Comparison of ENCODE assay signal across 7 mouse cellular contexts in the genomic region with DNA sequence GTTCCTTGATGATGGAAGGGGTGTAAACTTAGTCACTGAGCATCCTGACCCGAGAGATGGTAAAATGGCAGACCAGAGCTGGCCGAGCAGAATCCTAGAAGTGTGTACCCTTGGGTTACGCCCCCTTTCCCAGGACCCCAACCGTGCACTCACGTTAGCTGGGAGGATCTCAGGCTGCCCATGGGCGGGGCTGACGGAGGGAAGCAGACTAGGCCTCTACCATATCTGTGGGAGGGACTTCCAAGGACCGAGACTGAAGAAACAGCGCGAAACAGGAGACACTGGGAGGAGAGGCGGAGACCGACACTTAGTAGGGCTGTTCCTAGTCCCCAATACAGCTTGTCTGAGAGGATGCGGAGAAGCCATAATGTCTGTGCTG. TPM values are rescaled to one million over a fixed set of nuclear protein-coding genes. Genes with fewer than 3 reads are reported as not detected.
DNase-seq lines count a peak whose midpoint lies in the region; ATAC-seq and TF ChIP-seq lines count a peak whose summit lies in the region.

No protein-coding gene starts in this region.

- DNase-seq in ES-E14 (ENCODE audit: low read depth, low spot score), result peak; percentile 68
- peak; percentile 50 for DNase-seq in heart, postnatal 4 days
- peak; percentile 34 for DNase-seq in liver, embryonic 13.5 days
- peak; percentile 45 for DNase-seq in neural tube, embryonic 10.5 days (ENCODE audit: extremely low spot score, low spot score)
- DNase-seq in gastrocnemius, adult 8-10 months (ENCODE audit: low spot score in 2 of 2), result no peak
- no peak for DNase-seq in cerebellum, adult 9-10 months

- peaks cover 0 to 22% of the 10 kb centered on the region in 2 experiments; a peak in 2 of 4 replicates for H3K4me1 ChIP-seq in ES-E14 (ENCODE audit: control insufficient read depth in 2 of 2, insufficient read depth in 2 of 2, low read length in 2 of 2, poor library complexity in 1 of 2)
- H3K4me1 ChIP-seq in bone marrow, adult 2 months (ENCODE audit: control insufficient read depth, insufficient read depth, low read length), result peaks cover 3% of the 10 kb centered on the region; the same call in 1 of the 2 replicates
- peaks cover 42% of the 10 kb centered on the region for H3K4me1 ChIP-seq in liver, embryonic 13.5 days (replicated peaks)

- no peaks in the 10 kb centered on the region for H3K9me3 ChIP-seq in ES-E14 (ENCODE audit: control insufficient read depth, insufficient read depth, low read depth, low read length)
- H3K9me3 ChIP-seq in liver, embryonic 13.5 days (replicated peaks), result no peaks in the 10 kb centered on the region

- H3K36me3 ChIP-seq in ES-E14 (ENCODE audit: control insufficient read depth, insufficient read depth, low read length, poor library complexity, severe bottlenecking), result peaks cover 11% of the 10 kb centered on the region
- peaks cover 9% of the 10 kb centered on the region for H3K36me3 ChIP-seq in liver, embryonic 13.5 days

- no peak for TF ChIP-seq CTCF in bone marrow, adult 2 months (IDR thresholded peaks at IDR 0.05; ENCODE audit: control insufficient read depth, insufficient read depth, low read length)

- peak overlapping the region; percentile 9; the same call in 1 of the 2 replicates for H3K27ac ChIP-seq in ES-E14 (ENCODE audit: insufficient read depth, low read depth, low read length, poor library complexity, severe bottlenecking)
- no peak overlapping the region for H3K27ac ChIP-seq in bone marrow, adult 2 months (ENCODE audit: control insufficient read depth, insufficient read depth, low read depth, low read length, poor library complexity)
- no peak overlapping the region for H3K27ac ChIP-seq in liver, embryonic 13.5 days

- peak; percentile 22; the same call in 1 of the 2 replicates for ATAC-seq in liver, embryonic 13.5 days (ENCODE audit: low read depth)

- in situ Hi-C loops in ES-E14 (cut with MboI; ENCODE audit: low sequenced_read_pairs in 2 of 2, unreplicated experiment in 2 of 2), result no loop called here

- WGBS in bone marrow, adult 2 months, result 4% methylated on average over 13 of the region's 13 CpGs
- WGBS in liver, embryonic 13.5 days (ENCODE audit: insufficient replicate concordance), result 3% methylated on average over 13 of the region's 13 CpGs

- H3K27me3 ChIP-seq in liver, embryonic 13.5 days, result peaks cover 76% of the 10 kb centered on the region

- peak overlapping the region; percentile 75 for H3K4me2 ChIP-seq in liver, embryonic 13.5 days

- no peak for TF ChIP-seq POLR2A in bone marrow, adult 2 months (IDR thresholded peaks at IDR 0.05; ENCODE audit: borderline replicate concordance, control insufficient read depth, low read depth, low read length)

- H3K4me3 ChIP-seq in ES-E14 (ENCODE audit: insufficient read depth in 1 of 2, low read depth in 1 of 2, low read length in 2 of 2, poor library complexity in 1 of 2, severe bottlenecking in 1 of 2), result peak overlapping the region; percentile 79 to 80
- peak overlapping the region; percentile 52 for H3K4me3 ChIP-seq in bone marrow, adult 2 months (replicated peaks; ENCODE audit: control insufficient read depth, low read depth, low read length)
- H3K4me3 ChIP-seq in liver, embryonic 13.5 days (replicated peaks), result peak overlapping the region; percentile 54

- peak overlapping the region; percentile 85; the same call in 1 of the 2 replicates for H3K9ac ChIP-seq in ES-E14 (ENCODE audit: insufficient read depth, low read depth, low read length, poor library complexity, severe bottlenecking)
- peak overlapping the region; percentile 51 for H3K9ac ChIP-seq in liver, embryonic 13.5 days

TF ChIP-seq in ES-E14, 5 proteins besides CTCF, POLR2A, EP300 and RAD21:
- TF ChIP-seq MAFK (IDR thresholded peaks at IDR 0.05; ENCODE audit: insufficient read depth, low read depth, low read length) (no peak), ZC3H11A (IDR thresholded peaks at IDR 0.05; ENCODE audit: borderline replicate concordance, low read depth, low read length) (no peak), HCFC1 (IDR thresholded peaks at IDR 0.05; ENCODE audit: borderline replicate concordance, insufficient read depth, low read length) (no peak), ZNF384 (IDR thresholded peaks at IDR 0.05; ENCODE audit: low read depth, low read length) (no peak), CHD2 (IDR thresholded peaks at IDR 0.05; ENCODE audit: low read depth, low read length) (no peak)

RNA-seq across cellular contexts. Expression of a gene that starts 1.4 kb away (rescaled TPM):
- total RNA-seq in ES-E14 (2012; rRNA removed), result 7.8 and 8.2 TPM in 2 replicates
- polyA plus RNA-seq in bone marrow, adult 2 months (2011; ENCODE audit: insufficient read depth, insufficient read length, low replicate concordance, missing spikeins), result 14.2 and 47.3 TPM in 2 replicates
- 10 to 100 TPM; 23.5 to 25.4 TPM for total RNA-seq in heart, postnatal 4 days (2021)
- polyA plus RNA-seq in liver, embryonic 13.5 days (2015; fragmentation: Nextera tagmentation; extraction: Ambion mirVana), result 1.6 and 1.8 TPM in 2 replicates
- 1 to 10 TPM; 2.5 to 4.7 (median 4.4) TPM for total RNA-seq in gastrocnemius, adult 8-10 months (2022)

RNA-seq across cellular contexts. Expression of a gene that starts 50.4 kb away (rescaled TPM):
- 11.7 and 12.3 TPM in 2 replicates for total RNA-seq in ES-E14 (2012; rRNA removed)
- 12.5 and 23.7 TPM in 2 replicates for polyA plus RNA-seq in bone marrow, adult 2 months (2011; ENCODE audit: insufficient read depth, insufficient read length, low replicate concordance, missing spikeins)
- 1 to 10 TPM; 8.6 to 9.5 TPM for total RNA-seq in heart, postnatal 4 days (2021)
- polyA plus RNA-seq in liver, embryonic 13.5 days (2015; fragmentation: Nextera tagmentation; extraction: Ambion mirVana), result 2.8 and 3.8 TPM in 2 replicates
- total RNA-seq in gastrocnemius, adult 8-10 months (2022), result 10 to 100 TPM; 14.1 to 16.4 (median 15.1) TPM

Comparison
In these comparisons a context has a peak if more than half of its experiments do, and no peak if none do; other contexts are left out.
1. DNase-seq: peak in ES-E14 (single experiment), heart, postnatal 4 days (single experiment), liver, embryonic 13.5 days (single experiment) and neural tube, embryonic 10.5 days (single experiment); none in gastrocnemius, adult 8-10 months (0 of 2) and cerebellum, adult 9-10 months (single experiment).
2. Peak in every context shown above with its lines, with median percentiles within 50 percentile points of each other: H3K4me3 ChIP-seq.